Mouse (Mus musculus): ENCODE measurements at regions not wholly inside any gene's neighbourhood (a gene's known extent, or its start where the extent isn't known, plus 50 kb on each side); places are given as distances from the start of the nearest gene placed in this dataset.

GRCm38 (mm10) chr8:82689322-82689721 lies 84.6 kb downstream of the Zfp330 start:
- TF ChIP-seq CTCF (IDR thresholded peaks at IDR 0.05; ENCODE audit: extremely low read depth, insufficient read depth, insufficient read length, insufficient replicate concordance) (peak; percentile 14; the same call in 1 of the 2 replicates), POLR2A (IDR thresholded peaks at IDR 0.05; ENCODE audit: low read depth, low read length) (no peak)

Data from spleen, adult 2 months (tissue).